Mouse (Mus musculus): ENCODE measurements at regions not wholly inside any gene's neighbourhood (a gene's known extent, or its start where the extent isn't known, plus 50 kb on each side); places are given as distances from the start of the nearest gene placed in this dataset.

DNA sequence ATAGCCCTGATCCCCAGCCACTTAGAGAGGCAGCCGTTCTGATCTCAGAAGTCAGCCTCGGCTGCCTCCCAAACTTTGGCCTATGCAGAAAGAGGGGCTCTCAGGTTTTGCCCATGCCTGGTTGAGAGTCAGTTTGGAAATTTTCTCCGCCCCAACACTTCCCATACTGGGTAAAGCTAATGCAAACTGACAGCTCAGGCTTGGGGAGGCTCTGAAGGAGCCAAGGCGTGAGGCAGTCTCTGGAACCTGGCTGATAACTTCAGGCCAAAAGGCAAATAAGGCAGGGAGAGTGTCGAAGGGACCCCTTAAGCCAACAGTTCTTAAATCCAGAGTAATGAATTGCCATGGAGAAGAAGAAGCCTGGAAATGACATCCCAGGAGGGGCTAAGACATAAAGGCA lies 485.4 kb downstream of the Ajap1 start:
- TF ChIP-seq CTCF (IDR thresholded peaks at IDR 0.05; ENCODE audit: extremely low read depth, insufficient read length, insufficient replicate concordance, low read depth, low read length) (no peak), POLR2A (IDR thresholded peaks at IDR 0.05; ENCODE audit: low read depth, low read length) (no peak)
